15 mouse cellular contexts compared by ENCODE assay signal in genomic region chrX:9333035-9333434, GRCm38 (mm10). TPM values are rescaled to one million over a fixed set of nuclear protein-coding genes. Genes with fewer than 3 reads are reported as not detected.
DNase-seq lines count a peak whose midpoint lies in the region; ATAC-seq and TF ChIP-seq lines count a peak whose summit lies in the region.
"Not testable (repeated sequence)": the region's sequence is repeated elsewhere in the genome, so short reads cannot be mapped to it uniquely, and the experiment has no call there.
"Had no signal": no experiment of that assay in that cellular context is flagged by ENCODE, and none has a peak within 500 bp of the region (broad histone marks: within the 10 kb centered on the region; RNA-seq: fewer than 3 reads in every experiment).

No protein-coding gene starts in this region.

- H3K27me3 ChIP-seq in G1E (ENCODE audit: insufficient read depth, low read length); hindbrain, embryonic 11.5 days (ENCODE audit: control insufficient read depth, insufficient read depth, low read length); liver, embryonic 14.5 days (ENCODE audit: control insufficient read depth, insufficient read depth, low read length); stomach, postnatal 0 days (ENCODE audit: control insufficient read depth, insufficient read depth, low read length): not testable (repeated sequence)

- not testable (repeated sequence) for H3K9ac ChIP-seq in hindbrain, embryonic 11.5 days (ENCODE audit: low read depth, low read length); liver, embryonic 14.5 days (replicated peaks); stomach, postnatal 0 days (ENCODE audit: low read length)

- not testable (repeated sequence) for H3K27ac ChIP-seq in hindbrain, embryonic 11.5 days (ENCODE audit: low read depth, low read length); liver, embryonic 14.5 days; stomach, postnatal 0 days (replicated peaks)

- WGBS in hindbrain, embryonic 11.5 days = 68% methylated on average over 2 of the region's 2 CpGs
- WGBS in liver, embryonic 14.5 days (ENCODE audit: insufficient replicate concordance) = 15% methylated on average over 1 of the region's 2 CpGs
- WGBS in stomach, postnatal 0 days = 29% methylated on average over 1 of the region's 2 CpGs

- H3K9me3 ChIP-seq in G1E (replicated peaks); hindbrain, embryonic 11.5 days (ENCODE audit: control insufficient read depth, low read length); liver, embryonic 14.5 days (ENCODE audit: control insufficient read depth, low read length); stomach, postnatal 0 days (ENCODE audit: control insufficient read depth, low read length): not testable (repeated sequence)

- peak; percentile 45; the same call in 1 of the 2 replicates for ATAC-seq in G1E (ENCODE audit: extremely low read depth, insufficient number of reproducible peaks, low FRiP score, poor library complexity, severe bottlenecking)
- ATAC-seq in hindbrain, embryonic 11.5 days (ENCODE audit: low FRiP score); liver, embryonic 14.5 days (ENCODE audit: insufficient read depth); stomach, postnatal 0 days (ENCODE audit: low FRiP score, low TSS enrichment): not testable (repeated sequence)

- not testable (repeated sequence) for H3K36me3 ChIP-seq in G1E (replicated peaks); hindbrain, embryonic 11.5 days (ENCODE audit: control insufficient read depth, insufficient read depth, low read length); liver, embryonic 14.5 days (replicated peaks; ENCODE audit: control insufficient read depth, insufficient read depth, low read depth); stomach, postnatal 0 days (ENCODE audit: control insufficient read depth, insufficient read depth, low read length)

- TF ChIP-seq EP300 in liver, embryonic 14.5 days (IDR thresholded peaks at IDR 0.05; ENCODE audit: low read depth); stomach, postnatal 0 days (optimal IDR thresholded peaks at IDR 0.05): not testable (repeated sequence)

- DNase-seq in G1E (ENCODE audit: low spot score); liver, embryonic 14.5 days (ENCODE audit: low read depth in 3 of 3, low spot score in 3 of 3); stomach, postnatal 0 days (ENCODE audit: low spot score): not testable (repeated sequence)
- peak; percentile 48 for DNase-seq in cerebellum, adult 8-10 months
- DNase-seq in frontal cortex, postnatal 36 days (ENCODE audit: low spot score in 2 of 2) = peak; percentile 8 to 26
- DNase-seq in hindbrain, embryonic 11.5 days (ENCODE audit: low spot score) = peak; percentile 10
- DNase-seq in kidney, postnatal 4 days = peak; percentile 60 to 85
- DNase-seq in natural killer cell, adult 2 months (ENCODE audit: low spot score in 2 of 2) = peak; percentile 12 to 15

- not testable (repeated sequence) for H3K4me1 ChIP-seq in G1E (ENCODE audit: insufficient read depth, low read depth, low read length); hindbrain, embryonic 11.5 days (replicated peaks; ENCODE audit: control insufficient read depth, insufficient read depth, low read length); liver, embryonic 14.5 days (replicated peaks; ENCODE audit: control insufficient read depth in 2 of 2, insufficient read depth in 2 of 2, low read length in 1 of 2); stomach, postnatal 0 days (replicated peaks; ENCODE audit: control insufficient read depth, insufficient read depth)

- not testable (repeated sequence) for H3K4me2 ChIP-seq in hindbrain, embryonic 11.5 days (replicated peaks; ENCODE audit: low read depth, low read length); liver, embryonic 14.5 days (ENCODE audit: low read depth); stomach, postnatal 0 days (replicated peaks; ENCODE audit: low read depth)

- not testable (repeated sequence) for TF ChIP-seq CTCF in G1E (IDR thresholded peaks at IDR 0.05; ENCODE audit: low read depth, low read length)
- peak; percentile 55 for TF ChIP-seq CTCF in liver, embryonic 14.5 days (IDR thresholded peaks at IDR 0.05; ENCODE audit: low read depth)
- TF ChIP-seq CTCF in stomach, postnatal 0 days (IDR thresholded peaks at IDR 0.05; ENCODE audit: low read depth) = peak; percentile 49

- H3K4me3 ChIP-seq in G1E (ENCODE audit: low read depth, low read length); hindbrain, embryonic 11.5 days (ENCODE audit: low read depth, low read length); liver, embryonic 14.5 days (ENCODE audit: insufficient read depth in 1 of 2, low read depth in 2 of 2, low read length in 2 of 2); stomach, postnatal 0 days (ENCODE audit: low read depth, low read length): not testable (repeated sequence)

RNA-seq across cellular contexts. Expression of gene H2al1k, which starts 17.4 kb away (rescaled TPM):
- total RNA-seq in G1E (2014; fragmentation: Nextera tagmentation) = 11.8 and 20.1 TPM in 2 replicates
- total RNA-seq in G1E (2017) = 1.3 and 3.9 TPM in 2 replicates
- 0.18 and 0.55 TPM in 2 replicates for polyA plus RNA-seq in G1E (2012)
- not detected in 2 replicates for polyA plus RNA-seq in hindbrain, embryonic 11.5 days (2014; fragmentation: Nextera tagmentation; extraction: Ambion mirVana)
- not detected in 2 replicates for polyA plus RNA-seq in liver, embryonic 14.5 days (2012; rRNA removed)
- polyA plus RNA-seq in liver, embryonic 14.5 days (2014; fragmentation: Nextera tagmentation; extraction: Ambion mirVana) = not detected in 2 replicates
- polyA plus RNA-seq in stomach, postnatal 0 days (2015; fragmentation: Nextera tagmentation; extraction: Ambion mirVana) = not detected in 2 replicates
- total RNA-seq: heart, adult 8-10 months had no signal
- polyA plus RNA-seq: C2C12; erythroblast, embryonic 14.5 days; intestine, embryonic 15.5 days; limb, embryonic 14.5 days; midbrain, embryonic 13.5 days; stomach, embryonic 16.5 days had no signal

RNA-seq across cellular contexts. Expression of gene H2al1m, which starts 49.5 kb away (rescaled TPM):
- total RNA-seq in G1E (2014; fragmentation: Nextera tagmentation) (2.0 and 8.1 TPM in 2 replicates), G1E (2017) (not detected in 2 replicates)
- polyA plus RNA-seq in G1E (2012) = not detected in 2 replicates
- polyA plus RNA-seq in hindbrain, embryonic 11.5 days (2014; fragmentation: Nextera tagmentation; extraction: Ambion mirVana) = not detected in 2 replicates
- polyA plus RNA-seq in liver, embryonic 14.5 days (2012; rRNA removed) = 2.2 and 3.1 TPM in 2 replicates
- polyA plus RNA-seq in liver, embryonic 14.5 days (2014; fragmentation: Nextera tagmentation; extraction: Ambion mirVana) = 1.8 TPM in 2 replicates
- polyA plus RNA-seq in stomach, postnatal 0 days (2015; fragmentation: Nextera tagmentation; extraction: Ambion mirVana) = 0.21 TPM in 1 of 2 replicates, not detected in the other
- polyA plus RNA-seq: C2C12; intestine, embryonic 15.5 days; limb, embryonic 14.5 days; midbrain, embryonic 13.5 days; stomach, embryonic 16.5 days had no signal
